Mouse (Mus musculus): ENCODE measurements around the gene Cybrd1.

- TF ChIP-seq USF1 (IDR thresholded peaks at IDR 0.05; ENCODE audit: low read depth): no peak
- no peak for TF ChIP-seq CTCF (IDR thresholded peaks at IDR 0.05; ENCODE audit: control insufficient read depth, insufficient read depth, insufficient read length)
- no peak for TF ChIP-seq MAX (IDR thresholded peaks at IDR 0.05)
- no peak for TF ChIP-seq MYOG (IDR thresholded peaks at IDR 0.05; ENCODE audit: control insufficient read depth, extremely low read depth, insufficient read length)
- no peak for TF ChIP-seq CEBPB (IDR thresholded peaks at IDR 0.05; ENCODE audit: low read depth)
- no peak for TF ChIP-seq MYOD1 (IDR thresholded peaks at IDR 0.05; ENCODE audit: control insufficient read depth, insufficient read length, low read depth)
Observed at GRCm38 (mm10) chr2:71131866-71132496, 14.3 kb downstream of the Cybrd1 start.
